Mouse (Mus musculus) forebrain, embryonic 13.5 days (tissue): ENCODE data around the gene Top1. TPM values are rescaled to one million over a fixed set of nuclear protein-coding genes. Genes with fewer than 3 reads are reported as not detected.

Experiments
- ATAC-seq: fragments of 200-750 bp; cut with Nextera tagmentation; 2 replicates; pipeline ENCODE4 v1.8.0; 2017
- H3K27ac ChIP-seq: fragments of 300-500 bp; sonication (generic); 2 replicates; pipeline ENCODE4 v1.5.1; 2015; ENCODE audit warnings: inconsistent platforms, mild to moderate bottlenecking, moderate library complexity
- H3K27me3 ChIP-seq: fragments of 300-500 bp; sonication (generic); 2 replicates; pipeline ENCODE4 v1.6.1; 2015; ENCODE audit warnings: mild to moderate bottlenecking, inconsistent platforms
- H3K36me3 ChIP-seq: fragments of 300-500 bp; sonication (generic); 2 replicates; pipeline ENCODE4 v1.6.1; 2015; ENCODE audit warnings: mild to moderate bottlenecking, inconsistent platforms; ENCODE audit not compliant: poor library complexity, severe bottlenecking
- H3K4me1 ChIP-seq: fragments of 300-500 bp; sonication (generic); 2 replicates; pipeline ENCODE4 v1.6.1; 2015; ENCODE audit warnings: inconsistent platforms
- H3K4me2 ChIP-seq: fragments of 300-500 bp; sonication (generic); 2 replicates; pipeline ENCODE4 v1.6.1; 2015; ENCODE audit warnings: inconsistent platforms, mild to moderate bottlenecking, moderate library complexity
- H3K4me3 ChIP-seq: fragments of 300-500 bp; sonication (generic); 2 replicates; pipeline ENCODE4 v1.5.1; 2015; ENCODE audit warnings: mild to moderate bottlenecking, inconsistent platforms
- H3K9ac ChIP-seq: fragments of 300-500 bp; sonication (generic); 2 replicates; pipeline ENCODE4 v1.6.1; 2015; ENCODE audit warnings: mild to moderate bottlenecking, inconsistent platforms
- H3K9me3 ChIP-seq: fragments of 300-500 bp; sonication (generic); replicated peaks from 2 replicates; pipeline ENCODE4 v1.6.1; 2016; ENCODE audit warnings: inconsistent platforms
- WGBS: fragments of 180-500 bp; shearing (Covaris S2); methylation state at CpG from one replicate; pipeline ENCODE4 v1.1.7; 2015; 5-methylcytosine and 5-hydroxymethylcytosine counted together
- polyA plus RNA-seq: library from polyadenylated mRNA; unstranded; fragments of >200 nt; fragmentation: Nextera tagmentation; extraction: Ambion mirVana; gene quantifications from 2 replicates; pipeline ENCODE4 v1.2.1, GENCODE M21; 2015

Top1 gene
- polyA plus RNA-seq, 1 experiment from 2014 or later, result 149 TPM

DNA sequence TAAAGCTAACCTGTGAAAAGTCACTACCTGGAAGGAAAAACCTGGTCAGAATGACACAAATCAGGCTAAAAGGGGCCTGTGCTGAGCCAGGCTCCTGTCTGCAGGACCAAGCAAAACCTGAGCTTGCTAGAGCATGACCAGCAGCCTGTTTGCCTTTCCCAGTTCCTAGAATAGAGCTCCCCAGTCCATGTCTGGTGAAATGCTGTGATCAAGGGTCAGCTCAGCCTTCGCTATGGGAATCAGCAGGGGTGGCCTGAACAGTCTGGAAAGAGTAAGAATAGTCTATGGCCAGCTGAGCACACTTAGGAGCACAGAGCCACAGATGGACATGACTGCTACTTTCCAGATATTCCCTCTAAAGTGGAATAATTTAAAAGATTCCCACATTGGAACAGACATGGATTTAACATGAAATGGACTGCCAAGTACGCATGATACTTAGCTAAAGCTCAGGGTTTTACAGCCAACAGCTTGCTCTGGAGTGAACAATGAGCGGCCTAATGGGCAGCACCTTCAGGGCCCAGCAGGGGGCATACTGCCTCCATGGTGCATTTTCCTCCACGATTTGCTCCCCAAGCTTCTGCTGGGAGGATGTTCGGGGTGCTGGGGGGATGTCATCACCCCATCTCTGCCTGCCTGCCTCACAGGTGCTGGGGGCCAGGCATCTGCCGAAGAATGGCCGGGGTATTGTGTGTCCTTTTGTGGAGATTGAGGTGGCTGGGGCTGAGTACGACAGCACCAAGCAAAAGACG, 114.9 kb downstream of the Top1 start:
- no peak overlapping the region for H3K9ac ChIP-seq
- no peak overlapping the region for H3K4me2 ChIP-seq
- H3K36me3 ChIP-seq, result peaks cover 98% of the 10 kb centered on the region
- no peak for ATAC-seq
- H3K9me3 ChIP-seq, result no peaks in the 10 kb centered on the region
- WGBS, result 89% methylated on average over 9 of the region's 9 CpGs
- no peak overlapping the region for H3K27ac ChIP-seq
- no peaks in the 10 kb centered on the region for H3K4me1 ChIP-seq
- no peak overlapping the region for H3K4me3 ChIP-seq
- H3K27me3 ChIP-seq, result no peaks in the 10 kb centered on the region

DNA sequence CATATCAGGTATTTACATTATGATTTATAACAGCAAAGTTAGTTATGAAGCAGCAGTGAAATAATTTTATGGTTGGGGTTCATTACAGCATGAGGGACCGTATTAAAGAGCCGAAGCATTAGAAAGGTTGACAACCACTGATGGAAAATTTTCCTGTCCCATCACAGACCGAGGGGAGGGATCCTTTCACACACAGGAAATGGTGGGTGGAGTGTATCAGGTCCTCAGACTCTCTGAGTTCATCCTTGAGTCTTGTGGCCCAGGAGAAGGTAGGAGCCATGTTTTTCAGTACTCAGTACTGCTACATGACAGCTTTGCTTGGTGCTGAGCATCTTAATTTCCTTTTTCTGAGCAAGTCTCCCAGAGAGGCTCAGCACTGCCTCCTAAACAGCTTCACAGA, 118.1 kb downstream of the Top1 start:
- no peak for ATAC-seq
- no peak overlapping the region for H3K4me2 ChIP-seq
- no peaks in the 10 kb centered on the region for H3K4me1 ChIP-seq
- H3K9ac ChIP-seq, result no peak overlapping the region
- no peaks in the 10 kb centered on the region for H3K27me3 ChIP-seq
- no peak overlapping the region for H3K4me3 ChIP-seq
- peaks cover 88% of the 10 kb centered on the region for H3K36me3 ChIP-seq
- H3K27ac ChIP-seq, result no peak overlapping the region
- WGBS, result 95% methylated on average over 3 of the region's 3 CpGs
- no peaks in the 10 kb centered on the region for H3K9me3 ChIP-seq

DNA sequence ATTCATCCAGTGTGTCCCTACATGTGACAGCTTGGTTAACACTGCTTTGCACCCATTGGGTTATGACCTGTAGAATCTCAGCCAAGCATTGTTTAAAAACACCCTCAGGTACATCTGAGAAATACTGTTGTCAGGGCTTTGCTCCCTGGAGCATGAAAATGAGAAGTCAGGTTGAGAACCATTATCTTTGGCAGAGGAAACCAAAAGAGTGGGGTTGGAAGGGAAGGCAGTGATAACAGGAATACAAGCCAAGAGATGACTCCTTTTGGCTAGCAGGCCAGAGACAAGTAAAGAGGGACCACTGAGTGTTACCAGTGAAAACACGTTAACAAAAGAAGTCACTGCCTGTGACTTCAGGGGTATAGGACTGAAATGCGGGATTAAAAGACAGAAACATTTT, 118.7 kb downstream of the Top1 start:
- Histone ChIP-seq H3K36me3 (peaks cover 86% of the 10 kb centered on the region), H3K27me3 (no peaks in the 10 kb centered on the region), H3K27ac (no peak overlapping the region), H3K4me3 (no peak overlapping the region), H3K4me1 (no peaks in the 10 kb centered on the region), H3K9ac (no peak overlapping the region), H3K9me3 (no peaks in the 10 kb centered on the region), H3K4me2 (no peak overlapping the region)
- no peak for ATAC-seq
- WGBS, result 85% methylated on average over 2 of the region's 2 CpGs

DNA sequence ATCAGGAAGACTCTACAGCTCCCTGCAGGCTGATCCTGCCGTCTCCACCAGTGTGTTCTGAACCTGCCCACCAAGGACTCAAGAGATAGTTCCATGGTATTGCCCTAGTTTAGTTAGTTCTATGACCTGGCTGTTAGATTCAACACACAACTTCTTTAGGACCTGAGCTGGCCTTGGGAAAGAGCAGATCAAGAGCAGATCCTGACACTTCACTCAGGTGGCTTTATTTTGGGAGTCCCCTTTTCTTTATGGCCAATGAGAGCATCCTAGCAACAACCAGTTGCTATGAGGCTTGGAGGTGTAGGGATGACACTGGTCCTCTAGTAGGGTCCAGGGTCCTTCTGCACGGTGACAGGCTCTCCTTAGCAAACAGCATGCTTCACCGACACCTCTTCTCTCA, 119.4 kb downstream of the Top1 start:
- H3K9me3 ChIP-seq, result no peaks in the 10 kb centered on the region
- no peak overlapping the region for H3K4me3 ChIP-seq
- H3K27me3 ChIP-seq, result no peaks in the 10 kb centered on the region
- H3K4me1 ChIP-seq, result no peaks in the 10 kb centered on the region
- H3K4me2 ChIP-seq, result no peak overlapping the region
- H3K36me3 ChIP-seq, result peaks cover 79% of the 10 kb centered on the region
- ATAC-seq, result no peak
- 81% methylated on average over 3 of the region's 3 CpGs for WGBS
- no peak overlapping the region for H3K9ac ChIP-seq
- H3K27ac ChIP-seq, result no peak overlapping the region

DNA sequence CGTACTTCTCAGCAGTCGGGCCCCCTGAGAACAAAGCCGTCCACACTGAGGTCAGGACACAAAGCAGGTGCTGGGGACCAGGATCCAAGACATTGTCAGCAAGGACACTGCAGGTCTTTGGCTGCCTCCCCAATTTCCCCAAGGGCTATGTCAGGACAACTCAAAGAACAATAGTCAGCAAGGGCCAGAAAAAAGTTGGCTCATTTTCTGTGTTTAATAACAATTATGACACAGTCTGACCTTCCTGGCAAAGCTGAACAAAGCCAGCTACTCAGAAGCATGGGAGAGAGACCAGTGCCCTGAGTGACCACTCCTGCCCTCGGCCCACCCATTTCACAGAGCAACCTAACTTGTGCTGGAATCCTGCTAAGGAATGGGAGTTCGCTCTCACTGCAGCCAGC, 120.7 kb downstream of the Top1 start:
- Histone ChIP-seq H3K4me2 (no peak overlapping the region), H3K9me3 (no peaks in the 10 kb centered on the region), H3K4me3 (no peak overlapping the region), H3K27ac (no peak overlapping the region), H3K27me3 (no peaks in the 10 kb centered on the region), H3K4me1 (no peaks in the 10 kb centered on the region), H3K36me3 (peaks cover 66% of the 10 kb centered on the region), H3K9ac (no peak overlapping the region)
- ATAC-seq, result no peak
- WGBS, result 69% methylated on average over 5 of the region's 5 CpGs

DNA sequence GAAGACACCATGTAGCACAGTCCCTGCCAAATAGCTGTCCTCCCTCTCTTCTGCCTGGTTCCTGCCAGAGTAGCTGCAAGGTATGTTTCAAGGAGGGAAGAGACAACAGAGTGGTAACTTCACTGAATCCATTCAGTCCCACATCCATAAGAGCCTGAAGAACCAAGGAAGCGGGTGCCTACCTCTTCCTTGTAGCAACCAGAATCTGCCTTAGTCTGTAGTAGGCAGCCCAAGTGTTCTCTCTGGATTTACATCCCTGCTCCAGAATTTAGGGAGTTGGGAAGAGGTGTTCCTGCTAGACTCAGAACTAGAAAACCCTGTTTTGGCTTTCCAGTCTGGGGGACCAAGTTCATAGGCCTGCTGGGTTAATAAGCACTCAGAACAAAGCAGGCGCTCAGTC, 121.5 kb downstream of the Top1 start:
- ATAC-seq, result no peak
- no peak overlapping the region for H3K4me2 ChIP-seq
- H3K36me3 ChIP-seq, result peaks cover 58% of the 10 kb centered on the region
- H3K27ac ChIP-seq, result no peak overlapping the region; the same call in 1 of the 2 replicates
- H3K4me3 ChIP-seq, result no peak overlapping the region
- H3K9me3 ChIP-seq, result no peaks in the 10 kb centered on the region
- no peaks in the 10 kb centered on the region for H3K27me3 ChIP-seq
- H3K9ac ChIP-seq, result no peak overlapping the region
- 96% methylated on average over 2 of the region's 2 CpGs for WGBS
- no peaks in the 10 kb centered on the region for H3K4me1 ChIP-seq

DNA sequence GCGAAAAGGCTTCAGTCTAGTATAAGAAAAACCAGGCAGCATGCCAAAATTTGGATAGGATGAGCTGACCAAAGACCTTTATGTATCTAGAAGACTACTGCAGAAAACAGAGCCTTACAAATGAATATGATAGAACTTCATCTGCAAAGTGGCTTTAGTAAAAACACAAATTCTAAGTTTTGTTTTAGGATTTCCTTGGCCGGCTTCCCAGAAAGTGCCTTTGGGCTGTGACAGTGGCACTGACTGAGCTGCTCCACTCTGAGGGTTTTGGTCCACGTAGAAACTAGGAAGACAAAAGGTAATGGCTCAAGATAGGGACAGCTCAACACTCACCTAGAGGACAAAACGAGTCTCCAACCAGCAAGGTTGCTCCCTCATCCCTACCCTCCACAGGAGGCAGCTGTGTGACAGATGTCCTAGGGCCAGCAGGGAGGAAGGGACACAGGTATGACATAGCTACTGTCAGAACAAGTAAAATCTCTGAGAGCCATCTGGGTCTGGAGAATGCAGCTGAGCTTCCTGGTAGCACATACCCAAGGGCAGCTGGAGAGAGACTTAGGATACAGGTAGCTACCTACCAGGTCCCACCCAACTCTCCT, 122.5 kb downstream of the Top1 start:
- Histone ChIP-seq H3K4me1 (no peaks in the 10 kb centered on the region), H3K4me2 (no peak overlapping the region), H3K36me3 (peaks cover 48% of the 10 kb centered on the region), H3K27me3 (no peaks in the 10 kb centered on the region), H3K4me3 (no peak overlapping the region), H3K27ac (no peak overlapping the region; the same call in 1 of the 2 replicates), H3K9ac (no peak overlapping the region), H3K9me3 (no peaks in the 10 kb centered on the region)
- ATAC-seq, result peak; percentile 14; the same call in 1 of the 2 replicates
- WGBS, result 83% methylated on average over 4 of the region's 4 CpGs

DNA sequence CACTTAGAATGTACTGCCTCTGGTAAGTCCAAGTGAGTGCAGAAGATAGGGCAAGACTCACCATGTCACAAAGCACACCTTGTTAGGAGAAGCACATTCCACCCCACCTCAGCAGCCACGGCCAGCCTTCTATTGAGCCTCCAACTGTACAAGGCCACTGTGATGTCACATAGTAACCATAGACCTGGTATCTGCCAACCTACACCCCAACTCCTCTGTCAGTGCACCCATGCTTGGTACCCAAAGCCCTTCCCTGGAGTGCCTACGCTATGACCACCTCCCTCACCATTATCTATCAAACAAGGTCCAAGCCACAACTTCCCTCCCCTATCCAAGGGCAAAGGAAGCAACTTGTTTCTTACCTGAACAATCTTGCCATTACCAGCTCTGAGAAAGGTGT, 123.3 kb downstream of the Top1 start:
- Histone ChIP-seq H3K4me1 (no peaks in the 10 kb centered on the region), H3K36me3 (peaks cover 40% of the 10 kb centered on the region), H3K9ac (no peak overlapping the region), H3K4me2 (no peak overlapping the region), H3K4me3 (no peak overlapping the region), H3K27ac (no peak overlapping the region), H3K9me3 (no peaks in the 10 kb centered on the region), H3K27me3 (no peaks in the 10 kb centered on the region)
- 95% methylated on average over 2 of the region's 2 CpGs for WGBS
- ATAC-seq, result no peak

DNA sequence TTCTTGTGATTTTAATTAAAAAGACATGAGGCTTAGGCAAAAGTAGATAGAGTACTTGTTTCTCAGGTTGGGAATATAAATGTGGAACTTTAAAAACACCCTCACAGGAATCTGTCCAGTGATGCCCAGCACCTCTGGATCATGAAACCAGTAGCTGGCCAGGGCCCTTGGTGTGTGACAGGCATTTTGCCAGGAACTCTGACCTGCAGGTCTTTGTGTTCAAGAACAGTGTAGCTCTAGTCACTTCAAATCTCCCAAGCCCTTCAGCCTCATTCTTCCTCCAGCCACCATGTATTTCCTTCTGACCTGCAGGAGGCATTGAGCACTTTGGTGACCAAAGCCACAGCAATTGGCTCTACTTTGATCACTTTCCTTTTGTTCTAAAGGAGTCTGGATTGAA, 124.7 kb downstream of the Top1 start:
- no peak overlapping the region for H3K4me3 ChIP-seq
- no peaks in the 10 kb centered on the region for H3K27me3 ChIP-seq
- H3K4me1 ChIP-seq, result no peaks in the 10 kb centered on the region
- no peak overlapping the region for H3K27ac ChIP-seq
- H3K4me2 ChIP-seq, result no peak overlapping the region
- no peak for ATAC-seq
- H3K9ac ChIP-seq, result no peak overlapping the region
- peaks cover 26% of the 10 kb centered on the region for H3K36me3 ChIP-seq
- H3K9me3 ChIP-seq, result no peaks in the 10 kb centered on the region

DNA sequence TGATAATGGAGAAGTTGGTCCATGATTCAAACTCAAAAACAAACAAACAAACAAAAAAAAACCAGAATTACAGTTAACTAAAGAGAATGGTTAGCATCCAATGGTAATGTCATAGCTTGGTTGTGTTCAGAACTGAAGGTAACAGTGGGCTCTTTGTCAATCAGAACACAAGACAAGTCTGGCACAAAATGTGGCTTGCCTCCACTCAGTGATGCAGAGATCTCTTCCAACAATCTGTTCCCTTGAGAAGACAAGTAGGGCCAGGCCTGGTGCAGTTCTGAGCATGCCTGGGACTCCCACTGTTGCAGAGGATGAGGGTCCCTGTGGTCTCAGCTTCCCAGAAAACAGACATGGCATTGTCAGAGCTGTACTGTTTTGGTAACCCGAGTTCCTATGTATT, 125.2 kb downstream of the Top1 start:
- Histone ChIP-seq H3K4me1 (no peaks in the 10 kb centered on the region), H3K27ac (no peak overlapping the region), H3K9ac (no peak overlapping the region), H3K4me2 (no peak overlapping the region), H3K36me3 (peaks cover 23% of the 10 kb centered on the region), H3K9me3 (no peaks in the 10 kb centered on the region), H3K27me3 (no peaks in the 10 kb centered on the region), H3K4me3 (no peak overlapping the region)
- 95% methylated on average over 1 of the region's 1 CpGs for WGBS
- no peak for ATAC-seq

DNA sequence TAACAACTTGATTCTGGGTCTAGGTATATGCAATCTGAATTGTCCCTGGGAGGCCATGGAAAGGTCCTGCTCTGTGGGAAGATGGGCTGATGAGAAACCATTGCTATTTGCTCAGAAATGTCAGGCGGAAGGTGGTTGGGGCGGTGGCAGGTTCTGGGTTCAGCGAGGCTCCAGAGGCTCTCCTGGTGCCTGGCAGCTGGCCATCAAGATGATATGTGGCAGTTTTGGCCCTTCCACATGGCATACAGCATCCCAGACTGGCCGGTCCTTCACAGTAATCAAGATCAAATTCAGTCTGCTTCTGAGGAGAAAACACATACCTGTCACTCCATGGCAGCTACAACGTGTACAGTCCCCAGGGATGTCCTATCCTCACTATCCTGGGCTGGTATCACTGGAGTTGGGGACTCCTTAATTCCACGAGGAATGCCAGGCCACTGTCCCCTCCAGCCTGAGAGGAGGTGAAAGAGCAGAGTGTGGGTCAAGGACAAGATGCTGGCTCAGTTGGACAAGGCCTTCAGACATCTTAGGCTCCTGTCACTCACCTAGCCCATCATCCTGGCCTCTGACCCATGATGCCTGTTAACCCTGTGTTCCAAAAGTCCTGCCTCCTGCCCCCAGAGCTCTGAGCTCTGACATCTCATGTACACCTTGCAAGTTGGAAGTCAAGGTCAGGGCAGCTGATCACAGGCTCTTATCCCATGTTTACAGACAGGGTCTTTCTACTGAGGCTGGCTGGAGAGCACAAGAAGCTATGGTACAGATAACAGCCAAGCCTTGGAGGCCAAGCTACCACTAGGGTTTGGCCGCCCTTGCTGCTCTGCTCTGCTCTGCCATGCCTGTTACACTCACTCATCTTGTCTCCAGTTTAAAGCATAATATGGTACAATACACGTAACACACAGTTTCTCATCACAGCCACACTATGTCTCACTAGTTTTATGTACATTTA, 125.9 kb downstream of the Top1 start:
- 91% methylated on average over 8 of the region's 8 CpGs for WGBS
- H3K27ac ChIP-seq, result no peak overlapping the region
- no peak overlapping the region for H3K4me2 ChIP-seq
- no peaks in the 10 kb centered on the region for H3K9me3 ChIP-seq
- no peaks in the 10 kb centered on the region for H3K4me1 ChIP-seq
- H3K4me3 ChIP-seq, result no peak overlapping the region
- H3K9ac ChIP-seq, result no peak overlapping the region
- no peak for ATAC-seq
- peaks cover 18% of the 10 kb centered on the region for H3K36me3 ChIP-seq
- no peaks in the 10 kb centered on the region for H3K27me3 ChIP-seq
